Mouse (Mus musculus) right cerebral cortex, postnatal 10 days (tissue): ENCODE data around the gene AI464131.
A peak's percentile ranks its signal among the peaks of the same experiment; 100 is the strongest.

Experiments used
- DNase-seq, 2 experiments: peaks; one replicate each; pipeline ENCODE4 v3.0.0; 2021; ENCODE audit warnings: low spot score in 2 of 2

Gene AI464131

GRCm38 (mm10) chr4:41502986-41503412, at the start of gene AI464131:
Gene AI464131 (minus strand): TSS chr4:41503076.
- peak; percentile 96 to 97 for DNase-seq

DNA sequence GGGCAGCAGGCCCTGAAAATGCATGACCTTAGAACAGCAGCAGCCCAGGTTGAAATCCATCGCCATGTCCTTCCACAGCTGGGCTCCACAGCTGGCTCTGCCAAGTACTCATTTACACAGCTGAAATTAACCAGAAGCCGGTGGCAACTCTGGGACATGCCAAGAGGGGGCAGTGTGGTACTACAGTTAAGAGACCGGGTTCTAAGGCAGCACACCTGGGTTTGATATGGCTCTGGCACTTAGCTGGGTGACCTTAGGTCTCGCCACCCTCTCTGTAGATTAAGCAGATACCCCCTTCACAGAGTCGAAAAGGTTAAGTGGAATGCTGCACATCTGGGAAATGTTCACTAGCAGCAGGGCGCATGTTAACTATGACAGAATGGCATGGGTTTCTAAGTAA, 49.7 kb upstream of the AI464131 start:
- DNase-seq = peak; percentile 74

- no peak for DNase-seq
These were observed 44.2 kb upstream of the AI464131 start for GRCm38 (mm10) chr4:41547086-41547485.

GRCm38 (mm10) chr4:41545985-41546384, 43.1 kb upstream of the AI464131 start:
- peak in 1 of 2 experiments; percentile 62 for DNase-seq

DNA sequence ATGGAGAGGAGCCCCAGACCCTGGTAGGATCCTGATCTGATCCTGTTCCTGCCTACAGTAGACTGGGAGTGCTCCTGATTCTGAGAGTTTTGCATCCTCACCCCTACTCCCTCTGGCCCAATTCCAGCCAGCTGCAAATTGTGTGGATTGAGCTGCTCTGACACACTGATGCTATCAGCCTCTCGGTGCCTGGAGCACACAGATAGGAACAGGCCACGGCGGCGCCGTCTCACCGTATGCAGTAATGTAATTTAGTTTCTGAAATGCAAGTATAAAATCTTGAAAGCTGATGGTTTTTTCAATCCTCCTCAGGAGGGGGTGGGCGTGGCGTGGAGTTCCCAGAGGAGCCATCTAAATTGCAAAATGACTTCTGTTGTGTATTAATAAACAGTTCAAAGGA, 39.3 kb upstream of the AI464131 start:
- no peak for DNase-seq

DNA sequence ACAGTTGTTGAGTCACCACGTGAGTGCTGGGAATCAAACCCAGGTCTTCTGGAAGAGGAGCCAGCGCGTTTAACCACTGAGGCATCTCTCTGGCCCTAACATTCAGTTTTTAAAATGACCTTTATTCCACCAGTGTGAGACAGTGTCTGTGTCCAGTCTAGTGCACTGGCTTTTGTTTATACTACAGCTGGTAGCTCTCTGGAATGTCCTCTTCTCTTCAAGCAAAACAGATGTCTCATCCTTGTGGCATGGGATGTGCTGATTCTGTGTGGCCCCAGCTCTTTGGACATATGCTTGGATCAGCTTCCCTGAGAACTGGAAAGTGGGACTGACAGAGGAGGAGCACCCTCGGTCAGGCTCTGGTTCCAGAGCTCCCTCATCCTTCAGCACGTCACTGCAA, 32.0 kb upstream of the AI464131 start:
- DNase-seq = no peak

DNA sequence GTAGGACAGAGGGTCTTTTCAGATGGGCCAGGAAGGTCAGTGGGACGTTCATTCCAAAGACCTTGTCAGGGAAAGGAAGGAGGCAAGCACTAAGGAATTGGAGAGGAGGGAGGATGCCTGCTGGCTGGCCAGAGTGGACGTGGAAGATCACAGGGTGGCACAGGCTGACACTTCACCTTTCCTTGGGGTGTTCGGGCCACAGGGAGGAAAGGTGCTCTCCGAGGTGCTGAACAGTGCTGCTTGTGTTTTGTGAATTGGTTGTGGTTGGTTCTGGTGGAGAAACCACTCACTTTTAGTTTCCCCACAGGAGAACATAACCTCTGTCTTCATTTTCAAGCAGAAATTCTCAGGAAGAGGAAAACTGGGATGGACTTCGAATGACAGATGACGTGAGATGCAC, 29.5 kb upstream of the AI464131 start:
- DNase-seq = no peak

DNA sequence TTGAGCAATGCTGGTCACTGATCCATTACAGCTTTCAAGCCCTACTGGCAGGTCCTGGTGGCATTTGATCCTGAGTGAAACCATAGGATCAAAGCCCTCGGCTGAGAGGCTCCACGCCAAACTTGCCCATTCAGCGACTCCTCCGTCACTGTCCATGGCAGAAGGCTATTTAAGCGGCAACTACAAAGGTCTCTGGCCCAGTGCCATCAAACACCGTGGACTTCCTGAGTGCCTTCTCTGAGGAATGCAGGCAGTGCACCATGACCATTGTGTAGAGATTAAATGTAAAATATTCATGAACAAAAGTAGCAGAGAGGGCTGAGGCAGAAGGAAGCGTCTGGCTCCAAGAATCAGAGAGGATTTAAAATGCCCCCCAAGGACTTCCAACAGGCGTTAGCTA, 25.1 kb upstream of the AI464131 start:
- DNase-seq = no peak

- DNase-seq = no peak
These were observed 24.2 kb upstream of the AI464131 start for GRCm38 (mm10) chr4:41527076-41527475.

- DNase-seq = no peak
These were observed 23.7 kb upstream of the AI464131 start for GRCm38 (mm10) chr4:41526553-41526952.

- no peak for DNase-seq
These were observed 22.0 kb upstream of the AI464131 start for GRCm38 (mm10) chr4:41524829-41525228.

- DNase-seq = no peak
These were observed 21.0 kb upstream of the AI464131 start for GRCm38 (mm10) chr4:41523839-41524238.

GRCm38 (mm10) chr4:41522788-41523187, 19.9 kb upstream of the AI464131 start:
- DNase-seq = peak in 1 of 2 experiments; percentile 59

DNA sequence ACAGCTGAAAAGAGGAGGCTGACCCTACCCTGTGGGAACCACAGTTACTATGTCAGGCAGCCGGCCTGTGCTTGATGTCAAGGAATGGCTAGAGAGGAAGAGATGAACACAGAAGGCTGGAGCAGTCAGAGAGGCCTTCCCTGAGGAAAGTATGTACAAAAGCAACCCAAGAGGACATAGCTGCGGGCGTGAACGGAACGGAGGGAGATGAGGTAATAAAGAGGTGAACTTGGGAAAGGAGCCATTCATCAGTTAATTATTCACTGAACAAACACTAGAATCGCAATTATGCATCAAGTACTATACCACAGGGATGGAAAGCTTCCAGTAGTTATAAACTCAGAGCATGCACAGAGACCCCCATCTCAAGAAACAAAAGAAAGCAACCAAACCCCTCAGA, 19.3 kb upstream of the AI464131 start:
- DNase-seq = no peak

DNA sequence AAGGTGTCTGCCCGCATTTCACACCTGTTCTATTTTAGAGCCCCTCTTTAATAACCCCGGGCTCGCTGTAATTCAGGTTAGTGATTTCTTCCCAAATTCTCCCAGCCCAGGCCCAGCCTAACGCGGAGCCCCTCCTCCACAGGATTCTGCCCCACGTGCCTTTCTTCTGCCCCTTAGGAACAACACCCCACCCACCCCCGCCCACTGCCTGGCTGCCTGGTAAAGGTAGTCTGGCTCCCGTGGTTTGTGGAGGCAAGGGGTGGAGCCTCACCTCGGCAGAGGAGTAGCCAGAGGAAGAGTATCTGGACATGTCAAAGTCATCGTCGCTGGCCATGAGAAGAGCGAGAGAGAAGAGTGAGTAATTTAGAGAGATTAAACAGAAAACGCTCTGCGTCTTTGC, 17.8 kb upstream of the AI464131 start:
- DNase-seq = no peak

- DNase-seq = no peak
These were observed 16.3 kb upstream of the AI464131 start for GRCm38 (mm10) chr4:41519195-41519594.

DNA sequence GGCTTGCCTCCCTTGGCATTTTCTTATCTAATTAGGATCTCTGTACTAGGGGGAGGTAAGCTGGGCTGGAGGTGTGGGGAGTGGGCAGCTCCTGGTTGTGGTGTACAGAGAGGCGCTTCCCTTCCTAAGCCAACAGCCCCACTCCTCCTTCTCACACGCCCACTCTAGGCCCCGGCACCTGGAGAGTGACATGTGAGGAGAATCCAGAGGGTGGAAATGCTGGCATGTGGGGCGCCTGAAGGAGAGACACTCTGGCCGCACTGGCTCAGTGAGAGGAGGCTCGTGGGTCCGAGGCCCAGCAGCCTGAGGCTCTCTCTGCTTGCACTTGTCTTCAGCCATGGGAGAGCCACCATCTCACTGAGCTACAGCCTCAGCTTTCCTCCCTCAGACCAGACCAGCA, 15.5 kb upstream of the AI464131 start:
- no peak for DNase-seq

DNA sequence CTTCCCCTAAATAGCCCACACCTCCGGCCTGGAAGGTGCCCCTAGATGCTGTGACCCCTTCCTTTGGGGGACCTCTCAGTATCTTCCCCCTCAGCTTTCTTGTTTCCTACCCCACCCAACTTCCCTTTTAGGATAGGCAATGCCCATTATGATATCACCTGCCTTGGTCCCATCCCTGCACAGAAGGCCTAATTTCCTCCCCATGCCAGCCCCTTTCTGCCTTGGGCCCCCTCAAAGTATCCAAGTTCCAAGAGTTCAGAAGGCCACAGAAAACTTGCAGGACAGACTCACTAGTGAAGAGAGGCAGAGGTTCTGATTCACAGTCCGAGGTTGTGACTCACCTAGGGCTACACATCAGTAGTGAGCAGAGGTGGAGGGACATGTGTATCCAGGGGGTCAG, 14.4 kb upstream of the AI464131 start, which contains the start of gene 1110017D15Rik:
1110017D15Rik (minus strand) TSS at position 101 of the 400 bp plus-strand sequence.
- no peak for DNase-seq

DNA sequence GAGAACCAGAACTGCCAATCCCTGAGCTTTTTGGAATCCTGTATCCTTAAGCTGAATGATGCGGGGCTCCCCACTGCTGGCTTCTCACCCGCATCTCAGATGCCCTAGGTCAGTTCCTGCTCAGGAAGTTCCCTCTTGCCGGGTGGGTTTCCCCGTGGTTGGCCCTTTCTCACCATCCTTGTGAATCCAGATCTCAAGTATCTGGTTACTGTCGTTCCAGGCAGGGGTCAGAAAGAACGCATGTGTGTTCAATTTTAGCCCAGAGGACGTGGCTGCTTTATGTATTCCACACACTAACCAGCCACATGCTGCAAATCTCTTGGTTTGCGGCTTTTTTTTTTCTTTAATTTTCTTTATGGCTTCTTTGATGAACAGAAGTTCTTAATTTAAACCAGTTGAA, 10.8 kb upstream of the AI464131 start:
- DNase-seq = no peak

- DNase-seq = peak in 1 of 2 experiments; percentile 67
These were observed 10.4 kb upstream of the AI464131 start for GRCm38 (mm10) chr4:41513309-41513708.

- no peak for DNase-seq
These were observed 5.1 kb upstream of the AI464131 start for GRCm38 (mm10) chr4:41507998-41508397.

DNA sequence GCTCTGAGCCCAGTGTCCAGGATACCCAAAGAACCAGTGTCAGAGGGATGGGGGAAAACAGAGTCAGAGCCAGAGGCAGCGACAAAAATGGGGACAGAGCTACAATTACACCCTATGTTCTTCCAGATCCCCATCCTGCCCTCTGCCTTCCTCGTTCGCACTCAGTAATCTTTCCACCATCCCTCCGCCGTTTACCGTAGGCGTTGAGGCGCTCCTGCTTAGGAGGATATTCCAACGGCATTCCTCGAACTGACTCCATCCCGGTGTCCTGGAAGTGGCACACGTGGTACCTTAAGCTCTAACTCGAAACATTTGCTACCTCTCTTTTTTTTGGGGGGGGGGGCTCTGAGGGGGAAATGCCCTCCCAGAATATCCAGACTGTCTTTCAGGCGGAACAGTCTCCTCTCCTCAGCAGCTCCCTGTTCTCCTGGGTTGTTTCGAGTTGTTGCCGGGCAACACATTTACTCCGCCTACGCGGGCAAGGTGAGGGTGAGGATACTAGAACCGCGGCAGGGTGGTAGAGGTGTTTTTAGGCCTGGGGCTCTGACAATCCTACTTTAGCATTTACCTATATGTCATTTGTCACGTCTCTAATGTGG, 4.5 kb upstream of the AI464131 start:
- DNase-seq = peak in 1 of 2 experiments; percentile 71

- peak; percentile 91 for DNase-seq
These were observed 4.0 kb upstream of the AI464131 start for GRCm38 (mm10) chr4:41506906-41507305.

DNA sequence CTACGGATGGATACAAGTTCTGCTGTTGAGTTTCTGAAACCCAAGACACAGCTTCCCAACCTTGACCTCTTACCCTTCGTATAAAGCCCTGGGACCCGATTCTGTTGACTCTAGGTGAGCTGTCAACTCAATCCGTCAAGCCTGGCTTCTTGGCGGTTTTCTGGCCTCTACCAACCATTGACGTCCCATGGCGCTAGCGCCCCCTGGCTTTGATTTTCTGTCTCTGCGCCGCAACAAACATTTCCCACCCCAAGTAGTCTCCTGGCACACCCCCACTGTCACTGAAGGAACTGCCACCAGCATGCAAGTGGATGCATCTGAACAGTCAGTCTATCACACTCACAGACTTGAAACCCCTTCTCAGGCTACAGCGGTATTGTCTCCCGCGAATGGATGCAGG, 3.3 kb upstream of the AI464131 start:
- DNase-seq = peak in 1 of 2 experiments; percentile 74
